Mouse (Mus musculus) cerebellum, adult 2 months (tissue): Measurements from ENCODE around the gene Ndn.

Source experiments
- CTCF ChIP-seq: fragments of 200-500 bp; IDR thresholded peaks from 2 replicates; pipeline ENCODE4 v1.5.1; 2011; ENCODE audit warnings: low read depth, mild to moderate bottlenecking, control low read depth, low read length, moderate library complexity, borderline replicate concordance; ENCODE audit not compliant: insufficient read depth
- POLR2A ChIP-seq: fragments of 200-500 bp; IDR thresholded peaks from 2 replicates; pipeline ENCODE4 v1.6.1; 2011; ENCODE audit warnings: low read length, control low read depth, borderline replicate concordance; ENCODE audit not compliant: insufficient read depth

- TF ChIP-seq CTCF = no peak
- no peak for TF ChIP-seq POLR2A
Measured at GRCm38 (mm10) chr7:62377313-62377712, 30.9 kb downstream of the Ndn start.
